Mouse (Mus musculus): ENCODE measurements around the gene B3gat1.

Gene B3gat1

GRCm38 (mm10) chr9:26733206-26733891, at the start of gene B3gat1:
TSS of gene B3gat1 (plus strand) at chr9:26733728.
- no peak for DNase-seq

DNA sequence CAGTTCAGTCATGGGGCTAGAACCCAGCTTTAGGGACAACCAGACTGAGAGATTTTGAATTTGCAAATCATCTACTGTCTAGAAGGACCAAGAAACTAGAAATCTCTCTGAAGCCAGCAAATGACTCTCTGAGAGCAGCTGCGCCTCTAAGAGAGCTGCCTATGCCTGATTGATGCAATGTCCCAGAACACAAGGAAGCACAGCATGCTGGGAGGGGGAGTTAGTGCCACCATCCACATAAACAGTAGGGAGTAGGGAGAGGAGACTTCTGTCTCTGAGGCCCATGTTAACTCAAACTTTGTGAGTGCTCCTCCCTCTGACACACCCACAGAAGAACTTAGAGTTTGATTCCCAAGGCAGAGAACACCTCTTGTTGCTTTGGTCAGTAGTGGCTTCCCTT, 44.4 kb upstream of the B3gat1 start:
- no peak for DNase-seq

GRCm38 (mm10) chr9:26689956-26690698, 43.4 kb upstream of the B3gat1 start:
- DNase-seq, result no peak

GRCm38 (mm10) chr9:26692641-26693040, 40.9 kb upstream of the B3gat1 start:
- peak; percentile 3 for DNase-seq

DNA sequence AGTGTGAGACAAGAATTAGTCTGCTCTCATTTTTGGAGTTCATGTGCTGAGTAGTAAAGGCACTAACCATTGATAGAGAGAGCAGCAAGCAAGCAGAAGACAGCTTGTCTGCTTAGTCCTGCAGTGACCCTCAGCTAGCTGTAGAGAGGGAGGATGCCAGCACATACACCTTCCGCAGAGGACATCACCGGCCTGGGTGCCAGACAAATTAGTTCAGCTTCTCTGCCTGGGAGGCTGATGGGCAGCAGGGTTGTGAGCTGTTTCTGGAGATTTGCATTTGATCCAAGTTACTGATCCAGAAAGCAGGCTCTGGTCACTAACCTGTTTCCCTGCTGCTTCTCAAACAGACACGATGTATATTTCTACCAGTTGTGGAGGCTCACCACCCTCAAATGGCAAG, 38.9 kb upstream of the B3gat1 start:
- no peak for DNase-seq

- DNase-seq, result no peak
Observed at GRCm38 (mm10) chr9:26695178-26695577, 38.4 kb upstream of the B3gat1 start.

- no peak for DNase-seq
Observed at GRCm38 (mm10) chr9:26698286-26698685, 35.2 kb upstream of the B3gat1 start.

GRCm38 (mm10) chr9:26700329-26700728, 33.2 kb upstream of the B3gat1 start:
- DNase-seq, result no peak

DNA sequence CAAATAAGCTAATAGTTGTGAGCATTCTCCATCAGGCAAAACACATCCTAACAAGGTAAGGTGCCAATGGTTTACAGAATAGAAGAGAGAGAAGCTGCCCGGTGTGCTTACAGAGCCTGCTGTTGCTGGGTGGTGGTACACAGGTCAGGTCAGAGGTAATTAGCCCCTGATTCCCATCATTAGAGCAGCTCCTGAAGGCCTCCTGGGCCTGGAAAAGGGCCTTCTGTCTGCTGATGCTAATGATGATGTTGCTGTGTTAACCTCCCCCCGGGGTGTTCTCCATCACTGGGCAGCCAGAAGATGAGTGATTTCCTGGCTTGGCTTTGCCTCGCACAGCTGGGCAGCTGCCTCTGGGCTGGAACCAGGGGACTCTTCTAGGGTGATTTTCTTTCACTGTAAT, 15.1 kb upstream of the B3gat1 start:
- no peak for DNase-seq

- DNase-seq, result no peak
Observed at GRCm38 (mm10) chr9:26721771-26722170, 11.8 kb upstream of the B3gat1 start.

DNA sequence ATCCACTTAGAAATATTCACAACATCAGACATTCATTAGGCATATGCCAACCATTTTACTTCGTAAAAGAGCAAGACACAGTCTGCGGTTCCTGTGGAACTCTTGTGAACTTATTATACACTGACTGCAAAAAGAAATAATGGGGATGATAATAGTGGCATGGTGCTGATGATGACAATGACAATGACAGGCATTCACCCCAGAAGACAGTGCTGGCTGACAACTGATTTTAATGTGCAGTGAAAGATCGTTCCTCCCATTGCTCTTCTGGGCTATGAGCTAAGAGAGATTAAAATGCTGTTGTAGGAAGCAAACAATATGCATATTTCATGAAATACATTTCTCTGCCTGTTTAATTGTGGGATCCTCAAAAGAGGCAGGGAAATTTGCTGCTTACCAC, 7.8 kb upstream of the B3gat1 start:
- no peak for DNase-seq

GRCm38 (mm10) chr9:26727445-26727844, 6.1 kb upstream of the B3gat1 start:
- no peak for DNase-seq

- DNase-seq, result no peak
Observed at GRCm38 (mm10) chr9:26728556-26728955, 5.0 kb upstream of the B3gat1 start.

DNA sequence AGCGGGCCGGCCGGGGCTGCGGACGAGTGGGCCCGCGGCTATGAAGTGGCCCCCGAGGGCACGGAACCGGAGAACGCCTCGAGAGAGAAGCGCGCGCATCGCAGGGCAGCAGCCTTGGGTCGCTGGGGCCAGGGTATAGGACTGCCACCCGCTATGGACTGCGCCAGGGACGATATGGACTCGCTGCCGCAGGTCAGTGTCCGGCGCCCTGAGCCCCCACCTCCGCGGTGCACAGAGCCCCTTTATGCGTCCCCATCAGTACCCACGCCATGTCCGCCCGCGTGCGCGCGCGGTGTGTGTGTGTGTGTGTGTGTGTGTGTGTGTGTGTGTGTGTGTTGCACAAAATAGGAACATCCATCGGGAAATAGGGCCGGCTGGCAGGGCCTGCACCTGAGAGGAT, 458 bp downstream of the B3gat1 start:
- no peak for DNase-seq

- DNase-seq, result no peak
Observed at GRCm38 (mm10) chr9:26737116-26737515, 3.6 kb downstream of the B3gat1 start.

GRCm38 (mm10) chr9:26742817-26743216, 9.3 kb downstream of the B3gat1 start:
- no peak for DNase-seq

DNA sequence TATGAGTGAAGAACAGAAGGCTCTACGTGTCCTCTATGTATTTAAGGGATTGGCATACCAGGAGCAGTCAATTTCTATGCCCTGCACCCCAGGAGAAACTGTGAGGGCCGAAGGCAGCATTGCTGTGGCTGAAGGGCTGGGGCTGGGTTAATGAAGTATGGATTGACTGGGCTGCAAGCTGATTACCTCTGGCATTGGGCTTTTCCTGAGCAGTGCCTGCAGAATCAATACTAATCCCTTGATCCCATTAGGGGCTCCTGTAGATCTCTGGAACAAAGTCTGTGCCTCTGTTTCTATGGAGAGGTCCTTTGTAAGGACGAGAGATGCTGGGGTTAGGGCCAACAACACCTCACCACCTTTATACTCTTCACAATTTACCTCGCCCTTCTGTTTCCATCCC, 13.6 kb downstream of the B3gat1 start:
- no peak for DNase-seq

GRCm38 (mm10) chr9:26748893-26749292, 15.4 kb downstream of the B3gat1 start:
- DNase-seq, result no peak

GRCm38 (mm10) chr9:26760081-26760480, 26.6 kb downstream of the B3gat1 start:
- DNase-seq, result peak; percentile 22

- DNase-seq, result no peak
Observed at GRCm38 (mm10) chr9:26760576-26760975, 27.0 kb downstream of the B3gat1 start.

DNA sequence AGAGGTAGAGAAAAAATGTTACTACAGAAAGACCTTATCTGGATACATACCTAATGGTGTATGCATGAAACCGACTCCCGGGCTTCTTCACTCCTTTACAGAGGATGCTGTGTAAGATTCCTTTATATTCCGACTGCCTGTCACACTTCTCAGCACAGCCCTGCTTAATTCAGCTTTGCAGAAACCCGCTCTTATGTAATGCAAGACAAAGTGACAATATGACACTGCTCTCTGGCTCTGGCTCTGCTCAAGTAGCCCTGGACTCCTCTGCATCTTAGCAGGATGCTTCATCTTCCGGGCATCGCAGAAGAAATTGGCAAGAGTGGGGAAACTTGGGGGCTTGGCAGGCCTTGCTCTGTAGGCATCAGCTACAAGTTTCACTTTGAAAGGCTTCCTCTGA, 28.9 kb downstream of the B3gat1 start:
- no peak for DNase-seq

- DNase-seq, result no peak
Observed at GRCm38 (mm10) chr9:26768181-26768580, 34.7 kb downstream of the B3gat1 start.

- no peak for DNase-seq
Observed at GRCm38 (mm10) chr9:26775700-26776099, 42.2 kb downstream of the B3gat1 start.

DNA sequence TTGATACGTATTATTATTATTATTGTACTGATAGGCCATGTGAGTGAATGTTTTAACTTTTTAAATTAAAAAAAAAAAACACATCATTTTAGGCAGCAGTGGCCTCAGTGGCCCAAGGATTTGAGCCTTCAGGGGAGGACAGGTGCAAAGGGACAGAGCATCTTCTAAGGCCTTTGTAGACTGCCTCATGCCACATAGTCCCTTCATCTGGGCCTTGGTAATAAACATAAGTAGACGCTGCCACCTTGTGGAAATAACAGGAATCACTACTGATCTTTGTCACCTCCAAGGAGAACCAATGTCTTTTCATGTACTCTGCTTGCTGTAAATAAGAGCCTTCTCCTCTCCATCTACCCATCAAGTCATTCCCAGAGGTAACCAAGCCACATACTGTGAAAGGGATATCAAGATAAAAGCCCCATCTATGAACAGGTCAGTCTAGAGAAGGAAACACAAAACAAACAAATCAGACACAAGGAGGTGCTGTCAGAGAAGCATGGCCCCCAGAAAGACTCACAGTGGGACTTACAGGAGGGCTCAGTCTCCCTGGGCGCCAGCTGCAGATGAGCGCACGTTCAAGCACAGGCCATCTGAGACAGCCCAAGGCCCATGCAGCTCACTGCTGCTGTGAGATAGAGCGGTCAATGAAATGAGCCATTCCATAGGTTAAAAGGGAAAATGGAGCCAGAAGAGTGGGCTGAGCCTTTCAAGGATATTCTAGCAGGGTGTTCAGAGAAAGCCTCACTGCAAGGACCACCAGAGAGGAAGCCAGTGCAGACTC, 42.8 kb downstream of the B3gat1 start:
- DNase-seq, result peak; percentile 26
